Mouse (Mus musculus): ENCODE results near the gene Btbd9. TPM values are rescaled to one million over a fixed set of nuclear protein-coding genes. Genes with fewer than 3 reads are reported as not detected.

Gene Btbd9
- polyA plus RNA-seq, 1 experiment: 21.0 TPM

GRCm38 (mm10) chr17:30464240-30464745, 112.0 kb downstream of the Btbd9 start:
- Histone ChIP-seq H3K4me3 (replicated peaks; ENCODE audit: control insufficient read depth, low read depth, low read length) (no peak overlapping the region), H3K4me1 (ENCODE audit: control insufficient read depth, insufficient read depth, low read length) (no peaks in the 10 kb centered on the region), H3K27ac (ENCODE audit: control insufficient read depth, insufficient read depth, low read depth, low read length, poor library complexity) (no peak overlapping the region)
- no peak for TF ChIP-seq POLR2A (IDR thresholded peaks at IDR 0.05; ENCODE audit: borderline replicate concordance, control insufficient read depth, low read depth, low read length)
- TF ChIP-seq CTCF (IDR thresholded peaks at IDR 0.05; ENCODE audit: control insufficient read depth, insufficient read depth, low read length): no peak
- WGBS: 57% methylated on average over 5 of the region's 5 CpGs

- no peak for TF ChIP-seq CTCF (IDR thresholded peaks at IDR 0.05; ENCODE audit: control insufficient read depth, insufficient read depth, low read length)
- no peak for TF ChIP-seq POLR2A (IDR thresholded peaks at IDR 0.05; ENCODE audit: borderline replicate concordance, control insufficient read depth, low read depth, low read length)
- no peak overlapping the region for H3K27ac ChIP-seq (ENCODE audit: control insufficient read depth, insufficient read depth, low read depth, low read length, poor library complexity)
- H3K4me1 ChIP-seq (ENCODE audit: control insufficient read depth, insufficient read depth, low read length): no peaks in the 10 kb centered on the region
- no peak overlapping the region for H3K4me3 ChIP-seq (replicated peaks; ENCODE audit: control insufficient read depth, low read depth, low read length)
- WGBS: 92% methylated on average over 2 of the region's 2 CpGs
These were observed 115.5 kb downstream of the Btbd9 start for GRCm38 (mm10) chr17:30460727-30461349.

GRCm38 (mm10) chr17:30459706-30460105, 116.6 kb downstream of the Btbd9 start:
- no peaks in the 10 kb centered on the region for H3K4me1 ChIP-seq (ENCODE audit: control insufficient read depth, insufficient read depth, low read length)
- 84% methylated on average over 5 of the region's 5 CpGs for WGBS
- H3K27ac ChIP-seq (ENCODE audit: control insufficient read depth, insufficient read depth, low read depth, low read length, poor library complexity): no peak overlapping the region
- TF ChIP-seq POLR2A (IDR thresholded peaks at IDR 0.05; ENCODE audit: borderline replicate concordance, control insufficient read depth, low read depth, low read length): no peak
- no peak for TF ChIP-seq CTCF (IDR thresholded peaks at IDR 0.05; ENCODE audit: control insufficient read depth, insufficient read depth, low read length)
- no peak overlapping the region for H3K4me3 ChIP-seq (replicated peaks; ENCODE audit: control insufficient read depth, low read depth, low read length)

GRCm38 (mm10) chr17:30458926-30459325, 117.4 kb downstream of the Btbd9 start:
- no peaks in the 10 kb centered on the region for H3K4me1 ChIP-seq (ENCODE audit: control insufficient read depth, insufficient read depth, low read length)
- no peak overlapping the region for H3K27ac ChIP-seq (ENCODE audit: control insufficient read depth, insufficient read depth, low read depth, low read length, poor library complexity)
- WGBS: 87% methylated on average over 5 of the region's 5 CpGs
- H3K4me3 ChIP-seq (replicated peaks; ENCODE audit: control insufficient read depth, low read depth, low read length): no peak overlapping the region
- TF ChIP-seq POLR2A (IDR thresholded peaks at IDR 0.05; ENCODE audit: borderline replicate concordance, control insufficient read depth, low read depth, low read length) (no peak), CTCF (IDR thresholded peaks at IDR 0.05; ENCODE audit: control insufficient read depth, insufficient read depth, low read length) (no peak)

GRCm38 (mm10) chr17:30458301-30458700, 118.0 kb downstream of the Btbd9 start:
- WGBS: 61% methylated on average over 3 of the region's 3 CpGs
- TF ChIP-seq CTCF (IDR thresholded peaks at IDR 0.05; ENCODE audit: control insufficient read depth, insufficient read depth, low read length): no peak
- no peak for TF ChIP-seq POLR2A (IDR thresholded peaks at IDR 0.05; ENCODE audit: borderline replicate concordance, control insufficient read depth, low read depth, low read length)
- no peak overlapping the region for H3K27ac ChIP-seq (ENCODE audit: control insufficient read depth, insufficient read depth, low read depth, low read length, poor library complexity)
- no peak overlapping the region for H3K4me3 ChIP-seq (replicated peaks; ENCODE audit: control insufficient read depth, low read depth, low read length)
- no peaks in the 10 kb centered on the region for H3K4me1 ChIP-seq (ENCODE audit: control insufficient read depth, insufficient read depth, low read length)

- 81% methylated on average over 7 of the region's 7 CpGs for WGBS
- no peaks in the 10 kb centered on the region for H3K4me1 ChIP-seq (ENCODE audit: control insufficient read depth, insufficient read depth, low read length)
- no peak overlapping the region for H3K4me3 ChIP-seq (replicated peaks; ENCODE audit: control insufficient read depth, low read depth, low read length)
- TF ChIP-seq CTCF (IDR thresholded peaks at IDR 0.05; ENCODE audit: control insufficient read depth, insufficient read depth, low read length) (no peak), POLR2A (IDR thresholded peaks at IDR 0.05; ENCODE audit: borderline replicate concordance, control insufficient read depth, low read depth, low read length) (no peak)
- H3K27ac ChIP-seq (ENCODE audit: control insufficient read depth, insufficient read depth, low read depth, low read length, poor library complexity): no peak overlapping the region
These were observed 118.8 kb downstream of the Btbd9 start for GRCm38 (mm10) chr17:30457486-30457885.

GRCm38 (mm10) chr17:30456293-30456692, 120.0 kb downstream of the Btbd9 start:
- TF ChIP-seq CTCF (IDR thresholded peaks at IDR 0.05; ENCODE audit: control insufficient read depth, insufficient read depth, low read length) (no peak), POLR2A (IDR thresholded peaks at IDR 0.05; ENCODE audit: borderline replicate concordance, control insufficient read depth, low read depth, low read length) (no peak)
- Histone ChIP-seq H3K27ac (ENCODE audit: control insufficient read depth, insufficient read depth, low read depth, low read length, poor library complexity) (no peak overlapping the region), H3K4me3 (replicated peaks; ENCODE audit: control insufficient read depth, low read depth, low read length) (no peak overlapping the region), H3K4me1 (ENCODE audit: control insufficient read depth, insufficient read depth, low read length) (no peaks in the 10 kb centered on the region)
- 79% methylated on average over 12 of the region's 12 CpGs for WGBS

GRCm38 (mm10) chr17:30454862-30455243, 121.4 kb downstream of the Btbd9 start:
- TF ChIP-seq POLR2A (IDR thresholded peaks at IDR 0.05; ENCODE audit: borderline replicate concordance, control insufficient read depth, low read depth, low read length) (no peak), CTCF (IDR thresholded peaks at IDR 0.05; ENCODE audit: control insufficient read depth, insufficient read depth, low read length) (peak; percentile 62)
- no peak overlapping the region for H3K27ac ChIP-seq (ENCODE audit: control insufficient read depth, insufficient read depth, low read depth, low read length, poor library complexity)
- H3K4me3 ChIP-seq (replicated peaks; ENCODE audit: control insufficient read depth, low read depth, low read length): no peak overlapping the region
- H3K4me1 ChIP-seq (ENCODE audit: control insufficient read depth, insufficient read depth, low read length): no peaks in the 10 kb centered on the region
- WGBS: 26% methylated on average over 3 of the region's 3 CpGs
